Mouse (Mus musculus): ENCODE data around the gene Elp4. TPM values are rescaled to one million over a fixed set of nuclear protein-coding genes. Genes with fewer than 3 reads are reported as not detected.

Elp4 gene
- polyA plus RNA-seq, 1 experiment from 2014 or later = 40.4 TPM

DNA sequence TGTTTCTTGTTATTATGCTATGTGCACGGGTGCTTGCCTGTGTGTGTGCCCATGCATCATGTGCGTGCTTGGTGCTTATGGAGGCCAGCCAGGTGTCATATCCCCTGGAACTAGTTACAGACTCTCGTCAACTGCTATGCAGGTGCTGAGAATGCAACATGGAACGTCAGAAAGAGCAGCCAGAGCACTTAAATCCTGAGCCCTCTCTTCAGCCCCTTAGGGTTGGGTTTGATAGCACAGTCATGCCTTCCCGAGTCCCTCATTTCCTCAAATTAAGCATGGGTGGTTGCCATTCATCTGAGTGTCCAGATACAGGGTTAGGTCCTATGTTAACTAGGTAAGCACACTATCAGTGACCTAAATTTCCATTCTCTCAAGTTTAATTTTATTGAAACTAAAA lies 121.5 kb downstream of the Elp4 start:
- Histone ChIP-seq H3K4me3 (ENCODE audit: low read depth, low read length) (no peak overlapping the region), H3K4me2 (replicated peaks; ENCODE audit: low read depth, low read length) (no peak overlapping the region), H3K36me3 (ENCODE audit: control insufficient read depth, insufficient read depth, low read length) (no peaks in the 10 kb centered on the region), H3K4me1 (ENCODE audit: control insufficient read depth, insufficient read depth, low read length) (no peaks in the 10 kb centered on the region), H3K27me3 (ENCODE audit: control insufficient read depth, insufficient read depth, low read length) (no peaks in the 10 kb centered on the region), H3K27ac (ENCODE audit: low read length) (no peak overlapping the region), H3K9ac (replicated peaks; ENCODE audit: low read depth, low read length) (no peak overlapping the region), H3K9me3 (ENCODE audit: control insufficient read depth, low read depth, low read length) (no peaks in the 10 kb centered on the region)
- WGBS = 73% methylated on average over 5 of the region's 5 CpGs
- no peak for ATAC-seq (ENCODE audit: insufficient number of reproducible peaks, insufficient read depth, low FRiP score, low read depth)

DNA sequence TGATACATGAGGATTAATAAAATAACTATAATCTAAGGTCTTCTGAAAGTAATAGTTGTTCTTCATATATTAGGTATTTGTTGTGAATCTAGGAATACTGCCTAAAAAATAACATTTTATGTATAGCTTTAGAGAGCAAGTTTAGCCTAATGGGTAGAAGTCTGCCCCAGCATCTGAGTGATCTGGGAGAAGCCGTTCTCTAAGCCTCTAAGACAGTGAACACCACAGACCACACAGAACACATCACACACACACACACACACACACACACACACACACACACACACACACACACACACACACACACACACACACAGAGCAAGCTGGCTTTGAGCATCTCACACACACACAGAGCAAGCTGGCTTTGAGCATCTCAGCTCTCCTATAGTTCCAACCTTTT lies 123.6 kb downstream of the Elp4 start:
- Histone ChIP-seq H3K36me3 (ENCODE audit: control insufficient read depth, insufficient read depth, low read length) (no peaks in the 10 kb centered on the region), H3K27me3 (ENCODE audit: control insufficient read depth, insufficient read depth, low read length) (no peaks in the 10 kb centered on the region), H3K4me3 (ENCODE audit: low read depth, low read length) (no peak overlapping the region), H3K9ac (replicated peaks; ENCODE audit: low read depth, low read length) (no peak overlapping the region), H3K4me2 (replicated peaks; ENCODE audit: low read depth, low read length) (no peak overlapping the region), H3K4me1 (ENCODE audit: control insufficient read depth, insufficient read depth, low read length) (no peaks in the 10 kb centered on the region), H3K9me3 (ENCODE audit: control insufficient read depth, low read depth, low read length) (no peaks in the 10 kb centered on the region), H3K27ac (ENCODE audit: low read length) (no peak overlapping the region)
- WGBS = 76% methylated on average over 1 of the region's 1 CpGs
- no peak for ATAC-seq (ENCODE audit: insufficient number of reproducible peaks, insufficient read depth, low FRiP score, low read depth)

DNA sequence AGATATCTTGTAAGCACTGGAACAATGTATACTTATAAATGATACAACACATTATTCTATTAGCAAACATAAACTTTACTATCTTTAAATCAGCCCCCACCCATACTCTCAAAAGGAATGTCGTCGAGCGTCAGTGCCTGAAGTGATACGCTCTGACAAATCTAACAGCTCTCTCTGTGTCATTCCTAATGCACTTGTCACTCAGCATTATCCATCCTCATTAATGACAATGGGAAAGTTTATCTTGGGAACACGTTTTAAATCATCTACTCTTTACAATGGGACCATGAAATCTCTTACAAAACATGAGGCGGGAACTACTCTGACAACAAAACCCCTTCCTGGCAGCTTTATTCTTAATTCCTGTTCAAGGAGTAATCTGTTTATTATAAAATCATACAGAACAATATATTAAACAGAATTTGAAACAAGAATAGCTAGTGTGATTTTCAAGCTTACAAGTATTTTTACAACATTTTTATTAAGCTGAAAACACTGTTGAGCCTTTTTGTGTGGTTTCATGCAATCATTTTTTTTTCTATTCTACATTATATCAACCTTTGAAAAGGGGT lies 125.0 kb downstream of the Elp4 start:
- Histone ChIP-seq H3K27me3 (ENCODE audit: control insufficient read depth, insufficient read depth, low read length) (no peaks in the 10 kb centered on the region), H3K4me3 (ENCODE audit: low read depth, low read length) (no peak overlapping the region), H3K9ac (replicated peaks; ENCODE audit: low read depth, low read length) (no peak overlapping the region), H3K27ac (ENCODE audit: low read length) (no peak overlapping the region), H3K4me2 (replicated peaks; ENCODE audit: low read depth, low read length) (no peak overlapping the region), H3K9me3 (ENCODE audit: control insufficient read depth, low read depth, low read length) (no peaks in the 10 kb centered on the region), H3K36me3 (ENCODE audit: control insufficient read depth, insufficient read depth, low read length) (no peaks in the 10 kb centered on the region), H3K4me1 (ENCODE audit: control insufficient read depth, insufficient read depth, low read length) (no peaks in the 10 kb centered on the region)
- WGBS = 33% methylated on average over 6 of the region's 6 CpGs
- ATAC-seq (ENCODE audit: insufficient number of reproducible peaks, insufficient read depth, low FRiP score, low read depth) = no peak

DNA sequence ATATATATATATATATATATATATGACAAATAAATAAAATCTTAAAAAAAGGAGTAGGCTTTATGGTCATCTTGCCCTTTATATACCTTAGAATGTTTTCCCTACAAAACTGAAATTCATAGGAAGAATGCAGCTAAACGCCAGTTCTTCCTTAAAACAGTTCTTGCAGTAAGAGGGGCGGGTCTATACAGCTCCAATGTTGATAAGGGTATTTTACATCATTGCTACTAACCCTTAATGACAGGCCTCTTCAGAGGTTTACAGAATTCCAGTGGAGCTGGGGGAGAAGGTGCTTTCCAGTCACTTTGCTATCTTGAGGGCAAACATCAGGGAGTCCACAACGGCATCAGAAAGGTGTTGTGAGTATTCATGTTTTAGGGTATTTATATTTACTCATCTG lies 133.1 kb downstream of the Elp4 start:
- H3K27ac ChIP-seq (ENCODE audit: low read length) = no peak overlapping the region
- no peak overlapping the region for H3K4me3 ChIP-seq (ENCODE audit: low read depth, low read length)
- H3K27me3 ChIP-seq (ENCODE audit: control insufficient read depth, insufficient read depth, low read length) = no peaks in the 10 kb centered on the region
- no peak for ATAC-seq (ENCODE audit: insufficient number of reproducible peaks, insufficient read depth, low FRiP score, low read depth)
- H3K9ac ChIP-seq (replicated peaks; ENCODE audit: low read depth, low read length) = no peak overlapping the region
- H3K4me1 ChIP-seq (ENCODE audit: control insufficient read depth, insufficient read depth, low read length) = no peaks in the 10 kb centered on the region
- H3K4me2 ChIP-seq (replicated peaks; ENCODE audit: low read depth, low read length) = no peak overlapping the region
- H3K36me3 ChIP-seq (ENCODE audit: control insufficient read depth, insufficient read depth, low read length) = no peaks in the 10 kb centered on the region
- 85% methylated on average over 3 of the region's 3 CpGs for WGBS
- H3K9me3 ChIP-seq (ENCODE audit: control insufficient read depth, low read depth, low read length) = no peaks in the 10 kb centered on the region

DNA sequence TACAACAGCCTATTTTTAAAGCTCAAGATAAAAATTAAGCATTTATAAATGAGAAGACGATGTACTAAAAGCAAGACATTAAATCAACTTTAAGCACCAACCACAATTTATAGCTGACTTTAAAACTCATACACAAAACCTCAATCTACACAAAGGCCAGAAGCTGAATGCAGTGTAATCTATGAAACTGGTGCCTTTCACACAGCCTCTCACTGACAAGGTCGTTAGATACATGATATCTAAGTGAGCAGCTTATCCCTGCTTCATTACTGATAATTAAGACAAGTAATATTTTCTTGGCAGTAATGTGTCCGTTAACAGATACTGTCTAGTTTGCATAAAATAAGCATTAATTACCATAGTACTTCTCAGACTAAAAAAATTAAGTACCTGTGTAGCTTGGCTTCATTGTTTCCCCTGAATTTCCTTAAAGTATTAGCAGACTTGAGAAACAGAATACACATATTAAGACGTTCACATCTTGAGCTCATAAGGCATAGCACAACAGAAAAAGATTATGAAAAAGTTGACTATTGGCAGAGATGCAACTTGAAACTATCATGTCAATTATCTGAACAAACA lies 134.5 kb downstream of the Elp4 start:
- H3K9me3 ChIP-seq (ENCODE audit: control insufficient read depth, low read depth, low read length) = no peaks in the 10 kb centered on the region
- ATAC-seq (ENCODE audit: insufficient number of reproducible peaks, insufficient read depth, low FRiP score, low read depth) = no peak
- H3K4me2 ChIP-seq (replicated peaks; ENCODE audit: low read depth, low read length) = no peak overlapping the region
- H3K9ac ChIP-seq (replicated peaks; ENCODE audit: low read depth, low read length) = no peak overlapping the region
- H3K36me3 ChIP-seq (ENCODE audit: control insufficient read depth, insufficient read depth, low read length) = no peaks in the 10 kb centered on the region
- no peak overlapping the region for H3K27ac ChIP-seq (ENCODE audit: low read length)
- H3K27me3 ChIP-seq (ENCODE audit: control insufficient read depth, insufficient read depth, low read length) = no peaks in the 10 kb centered on the region
- WGBS = 77% methylated on average over 4 of the region's 4 CpGs
- H3K4me3 ChIP-seq (ENCODE audit: low read depth, low read length) = no peak overlapping the region
- H3K4me1 ChIP-seq (ENCODE audit: control insufficient read depth, insufficient read depth, low read length) = no peaks in the 10 kb centered on the region

DNA sequence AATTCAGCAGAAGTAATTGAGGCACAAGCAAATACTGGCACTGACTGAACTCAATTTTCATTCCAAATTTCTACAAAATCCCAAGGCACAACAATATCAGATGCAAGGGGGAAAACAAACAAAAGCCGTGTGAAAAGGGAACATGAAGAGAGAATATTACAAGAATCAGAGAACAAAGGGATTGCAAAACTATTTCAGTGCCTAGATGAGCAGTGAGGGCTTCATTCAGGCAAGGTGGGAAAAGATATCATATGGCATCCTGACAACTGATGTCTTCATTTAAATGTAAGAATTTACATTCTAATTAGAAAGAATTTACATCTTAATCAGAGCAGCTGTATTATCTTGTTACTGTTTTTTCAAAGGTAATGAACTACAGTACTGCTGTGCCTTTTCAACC lies 150.9 kb downstream of the Elp4 start:
- H3K36me3 ChIP-seq (ENCODE audit: control insufficient read depth, insufficient read depth, low read length) = no peaks in the 10 kb centered on the region
- H3K9me3 ChIP-seq (ENCODE audit: control insufficient read depth, low read depth, low read length) = no peaks in the 10 kb centered on the region
- 64% methylated on average over 1 of the region's 1 CpGs for WGBS
- H3K4me3 ChIP-seq (ENCODE audit: low read depth, low read length) = no peak overlapping the region
- no peak overlapping the region for H3K27ac ChIP-seq (ENCODE audit: low read length)
- ATAC-seq (ENCODE audit: insufficient number of reproducible peaks, insufficient read depth, low FRiP score, low read depth) = no peak
- H3K27me3 ChIP-seq (ENCODE audit: control insufficient read depth, insufficient read depth, low read length) = no peaks in the 10 kb centered on the region
- H3K9ac ChIP-seq (replicated peaks; ENCODE audit: low read depth, low read length) = no peak overlapping the region
- H3K4me2 ChIP-seq (replicated peaks; ENCODE audit: low read depth, low read length) = no peak overlapping the region
- H3K4me1 ChIP-seq (ENCODE audit: control insufficient read depth, insufficient read depth, low read length) = no peaks in the 10 kb centered on the region

DNA sequence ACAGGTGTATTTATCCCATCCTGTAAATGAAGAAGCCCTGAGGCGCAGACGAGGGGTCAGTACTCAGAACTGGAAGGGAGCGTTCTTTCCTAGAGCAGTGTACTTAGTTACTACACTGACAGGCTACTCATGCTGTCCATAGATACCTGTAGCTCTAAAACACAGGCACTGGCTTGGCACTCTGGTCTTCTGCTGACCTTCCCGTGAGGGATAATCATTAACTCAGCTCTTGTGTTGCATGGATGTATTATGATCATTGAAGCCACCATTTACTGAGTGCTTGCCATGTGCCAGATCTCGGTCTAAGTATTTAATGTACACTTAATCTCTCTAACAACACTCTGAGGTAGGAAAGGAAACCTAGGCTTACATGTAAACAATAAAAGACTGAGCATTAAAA lies 155.3 kb downstream of the Elp4 start:
- no peak for ATAC-seq (ENCODE audit: insufficient number of reproducible peaks, insufficient read depth, low FRiP score, low read depth)
- H3K9ac ChIP-seq (replicated peaks; ENCODE audit: low read depth, low read length) = no peak overlapping the region
- H3K36me3 ChIP-seq (ENCODE audit: control insufficient read depth, insufficient read depth, low read length) = no peaks in the 10 kb centered on the region
- no peaks in the 10 kb centered on the region for H3K27me3 ChIP-seq (ENCODE audit: control insufficient read depth, insufficient read depth, low read length)
- no peak overlapping the region for H3K4me3 ChIP-seq (ENCODE audit: low read depth, low read length)
- no peaks in the 10 kb centered on the region for H3K9me3 ChIP-seq (ENCODE audit: control insufficient read depth, low read depth, low read length)
- no peaks in the 10 kb centered on the region for H3K4me1 ChIP-seq (ENCODE audit: control insufficient read depth, insufficient read depth, low read length)
- WGBS = 71% methylated on average over 5 of the region's 5 CpGs
- no peak overlapping the region for H3K27ac ChIP-seq (ENCODE audit: low read length)
- H3K4me2 ChIP-seq (replicated peaks; ENCODE audit: low read depth, low read length) = no peak overlapping the region

DNA sequence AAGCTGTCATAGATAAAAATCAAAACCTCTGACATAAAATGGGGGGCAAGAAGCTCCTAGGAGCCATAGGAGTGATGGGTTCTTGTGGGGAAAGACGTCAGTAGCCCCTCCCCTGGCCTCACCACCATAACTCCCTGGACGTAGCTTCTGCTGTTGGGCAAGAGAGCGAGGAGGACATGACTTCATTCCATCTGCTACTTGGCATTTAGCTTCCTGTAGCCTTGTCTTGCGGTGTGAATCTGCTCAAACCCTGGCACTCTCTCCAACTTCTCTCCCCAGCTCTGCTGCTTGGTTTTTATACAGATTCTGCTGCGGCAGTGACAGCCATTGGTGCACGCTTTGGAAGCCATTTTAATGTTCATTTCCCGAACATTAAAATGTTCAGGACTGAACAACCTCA lies 157.5 kb downstream of the Elp4 start:
- no peak for ATAC-seq (ENCODE audit: insufficient number of reproducible peaks, insufficient read depth, low FRiP score, low read depth)
- no peak overlapping the region for H3K27ac ChIP-seq (ENCODE audit: low read length)
- no peak overlapping the region for H3K4me3 ChIP-seq (ENCODE audit: low read depth, low read length)
- no peaks in the 10 kb centered on the region for H3K4me1 ChIP-seq (ENCODE audit: control insufficient read depth, insufficient read depth, low read length)
- no peak overlapping the region for H3K4me2 ChIP-seq (replicated peaks; ENCODE audit: low read depth, low read length)
- 73% methylated on average over 7 of the region's 7 CpGs for WGBS
- H3K36me3 ChIP-seq (ENCODE audit: control insufficient read depth, insufficient read depth, low read length) = no peaks in the 10 kb centered on the region
- no peaks in the 10 kb centered on the region for H3K9me3 ChIP-seq (ENCODE audit: control insufficient read depth, low read depth, low read length)
- H3K9ac ChIP-seq (replicated peaks; ENCODE audit: low read depth, low read length) = no peak overlapping the region
- H3K27me3 ChIP-seq (ENCODE audit: control insufficient read depth, insufficient read depth, low read length) = no peaks in the 10 kb centered on the region

DNA sequence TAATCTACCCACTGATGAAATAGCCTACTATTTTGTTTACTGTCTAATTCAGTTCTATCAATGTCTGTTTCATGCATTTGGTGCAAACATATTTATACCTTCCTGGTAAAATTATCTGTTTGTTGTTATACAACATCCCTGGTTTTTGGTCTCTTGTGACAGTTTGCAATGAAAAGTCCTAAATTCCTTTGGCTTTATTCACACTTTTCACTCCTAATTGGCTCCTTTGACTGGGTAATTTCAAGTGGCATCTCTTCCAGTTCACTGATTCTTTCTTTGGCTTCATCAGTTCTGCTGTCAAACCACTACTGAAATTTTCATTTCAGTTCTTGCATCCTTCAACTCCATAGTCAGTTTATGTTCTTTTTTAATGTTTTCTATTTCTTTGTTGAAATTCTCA lies 168.2 kb downstream of the Elp4 start:
- Histone ChIP-seq H3K9ac (replicated peaks; ENCODE audit: low read depth, low read length) (no peak overlapping the region), H3K27ac (ENCODE audit: low read length) (no peak overlapping the region), H3K4me3 (ENCODE audit: low read depth, low read length) (no peak overlapping the region), H3K9me3 (ENCODE audit: control insufficient read depth, low read depth, low read length) (no peaks in the 10 kb centered on the region), H3K4me2 (replicated peaks; ENCODE audit: low read depth, low read length) (no peak overlapping the region), H3K27me3 (ENCODE audit: control insufficient read depth, insufficient read depth, low read length) (no peaks in the 10 kb centered on the region), H3K36me3 (ENCODE audit: control insufficient read depth, insufficient read depth, low read length) (no peaks in the 10 kb centered on the region), H3K4me1 (ENCODE audit: control insufficient read depth, insufficient read depth, low read length) (no peaks in the 10 kb centered on the region)
- no peak for ATAC-seq (ENCODE audit: insufficient number of reproducible peaks, insufficient read depth, low FRiP score, low read depth)
